ENCODE assay signal across 14 mouse cellular contexts in the genomic region with DNA sequence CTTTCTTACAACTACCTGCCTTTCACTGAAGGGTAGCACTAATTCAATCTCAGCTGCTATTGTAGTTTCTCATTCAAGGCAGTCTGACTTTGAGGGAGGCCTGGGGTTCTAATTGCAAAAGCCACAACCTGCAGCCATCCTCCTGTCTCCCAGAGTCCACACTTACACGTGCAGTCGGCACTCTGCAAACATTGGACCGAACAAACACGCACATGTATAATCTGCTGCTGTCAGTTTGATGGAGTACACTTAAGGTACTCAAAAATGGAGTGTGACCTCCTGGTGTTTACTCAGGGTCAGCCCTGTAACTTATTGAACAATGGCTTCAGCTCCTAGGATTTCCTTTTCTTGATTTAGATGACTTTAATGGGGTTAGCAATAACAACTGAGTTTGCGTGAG. TPM values are rescaled to one million over a fixed set of nuclear protein-coding genes. Genes with fewer than 3 reads are reported as not detected.
A peak's percentile ranks its signal among the peaks of the same experiment; 100 is the strongest.
DNase-seq lines count a peak whose midpoint lies in the region; ATAC-seq and TF ChIP-seq lines count a peak whose summit lies in the region.
"Had no signal": no experiment of that assay in that cellular context is flagged by ENCODE, and none has a peak within 500 bp of the region (broad histone marks: within the 10 kb centered on the region; RNA-seq: fewer than 3 reads in every experiment).

No protein-coding gene starts in this region.

- no peaks in the 10 kb centered on the region for H3K36me3 ChIP-seq in intestine, embryonic 15.5 days
- no peaks in the 10 kb centered on the region for H3K36me3 ChIP-seq in intestine, postnatal 0 days (ENCODE audit: control insufficient read depth, insufficient read depth)
- 0 out of 2 replicates have a peak, but pooled peaks cover 3% of the 10 kb centered on the region for H3K36me3 ChIP-seq in embryonic facial prominence, embryonic 13.5 days
- H3K36me3 ChIP-seq in hindbrain, embryonic 13.5 days: no peaks in the 10 kb centered on the region
- H3K36me3 ChIP-seq in midbrain, embryonic 13.5 days: no peaks in the 10 kb centered on the region
- H3K36me3 ChIP-seq: heart, embryonic 15.5 days; liver, embryonic 15.5 days had no signal

- no peak for DNase-seq in spleen, adult 12 weeks (ENCODE audit: low spot score)
- DNase-seq in spleen, postnatal 4 days (ENCODE audit: low spot score in 2 of 2): no peak
- no peak for DNase-seq in thymus, postnatal 25 days
- DNase-seq: adrenal gland, adult 8-10 months; gastrocnemius, postnatal 10 days had no signal

- peaks cover 21% of the 10 kb centered on the region for H3K4me1 ChIP-seq in intestine, embryonic 15.5 days (replicated peaks)
- H3K4me1 ChIP-seq in intestine, postnatal 0 days (replicated peaks; ENCODE audit: control insufficient read depth, insufficient read depth, low read length): 0 out of 2 replicates have a peak, but pooled peaks cover 9% of the 10 kb centered on the region
- H3K4me1 ChIP-seq in embryonic facial prominence, embryonic 13.5 days: peaks cover 60% of the 10 kb centered on the region
- H3K4me1 ChIP-seq in hindbrain, embryonic 13.5 days (replicated peaks): peaks cover 50% of the 10 kb centered on the region
- peaks cover 45% of the 10 kb centered on the region for H3K4me1 ChIP-seq in midbrain, embryonic 13.5 days (replicated peaks)

- ATAC-seq in intestine, embryonic 15.5 days: no peak
- ATAC-seq in intestine, postnatal 0 days: no peak
- no peak for ATAC-seq in embryonic facial prominence, embryonic 13.5 days (ENCODE audit: insufficient number of reproducible peaks, insufficient read depth, low FRiP score, low TSS enrichment, low read depth)
- no peak for ATAC-seq in hindbrain, embryonic 13.5 days (ENCODE audit: low FRiP score)
- ATAC-seq in midbrain, embryonic 13.5 days: no peak
- ATAC-seq: intestine, embryonic 16.5 days; Patski had no signal

- H3K27me3 ChIP-seq in intestine, embryonic 15.5 days (replicated peaks): no peaks in the 10 kb centered on the region
- H3K27me3 ChIP-seq in intestine, postnatal 0 days (replicated peaks; ENCODE audit: control insufficient read depth, insufficient read depth, low read length): no peaks in the 10 kb centered on the region
- H3K27me3 ChIP-seq in embryonic facial prominence, embryonic 13.5 days: no peaks in the 10 kb centered on the region
- H3K27me3 ChIP-seq in hindbrain, embryonic 13.5 days: no peaks in the 10 kb centered on the region
- no peaks in the 10 kb centered on the region for H3K27me3 ChIP-seq in midbrain, embryonic 13.5 days
- H3K27me3 ChIP-seq: heart, embryonic 15.5 days; liver, embryonic 15.5 days; Patski had no signal

- no peak overlapping the region for H3K4me3 ChIP-seq in intestine, embryonic 15.5 days (replicated peaks)
- no peak overlapping the region for H3K4me3 ChIP-seq in intestine, postnatal 0 days (ENCODE audit: low read depth, low read length)
- H3K4me3 ChIP-seq in embryonic facial prominence, embryonic 13.5 days: no peak overlapping the region
- H3K4me3 ChIP-seq in hindbrain, embryonic 13.5 days: no peak overlapping the region
- H3K4me3 ChIP-seq in midbrain, embryonic 13.5 days (replicated peaks): no peak overlapping the region
- H3K4me3 ChIP-seq: heart, embryonic 15.5 days; liver, embryonic 15.5 days had no signal

- WGBS in intestine, embryonic 15.5 days: 27% methylated on average over 5 of the region's 5 CpGs
- WGBS in intestine, postnatal 0 days: 36% methylated on average over 5 of the region's 5 CpGs
- WGBS in embryonic facial prominence, embryonic 13.5 days: 73% methylated on average over 5 of the region's 5 CpGs
- WGBS in hindbrain, embryonic 13.5 days: 46% methylated on average over 5 of the region's 5 CpGs
- 74% methylated on average over 5 of the region's 5 CpGs for WGBS in midbrain, embryonic 13.5 days

- 0 out of 2 replicates have a peak overlapping the region, but pooled peaks have one; percentile 4 for H3K27ac ChIP-seq in intestine, embryonic 15.5 days
- no peak overlapping the region for H3K27ac ChIP-seq in intestine, postnatal 0 days (ENCODE audit: low read depth, low read length)
- H3K27ac ChIP-seq in embryonic facial prominence, embryonic 13.5 days: peak overlapping the region; percentile 30; the same call in 1 of the 2 replicates
- 0 out of 2 replicates have a peak overlapping the region, but pooled peaks have one; percentile 23 for H3K27ac ChIP-seq in hindbrain, embryonic 13.5 days
- peak overlapping the region; percentile 35; the same call in 1 of the 2 replicates for H3K27ac ChIP-seq in midbrain, embryonic 13.5 days
- H3K27ac ChIP-seq: heart, embryonic 15.5 days; liver, embryonic 15.5 days had no signal

- TF ChIP-seq CTCF in intestine, postnatal 0 days (IDR thresholded peaks at IDR 0.05; ENCODE audit: low read depth): no peak

- no peak overlapping the region for H3K4me2 ChIP-seq in intestine, embryonic 15.5 days (replicated peaks)
- H3K4me2 ChIP-seq in intestine, postnatal 0 days (replicated peaks; ENCODE audit: low read depth): no peak overlapping the region
- H3K4me2 ChIP-seq in embryonic facial prominence, embryonic 13.5 days: no peak overlapping the region
- no peak overlapping the region for H3K4me2 ChIP-seq in hindbrain, embryonic 13.5 days
- no peak overlapping the region for H3K4me2 ChIP-seq in midbrain, embryonic 13.5 days (replicated peaks)
- H3K4me2 ChIP-seq: heart, embryonic 15.5 days; liver, embryonic 15.5 days had no signal

- H3K9me3 ChIP-seq in intestine, embryonic 15.5 days: no peaks in the 10 kb centered on the region
- H3K9me3 ChIP-seq in intestine, postnatal 0 days (ENCODE audit: control insufficient read depth): no peaks in the 10 kb centered on the region
- no peaks in the 10 kb centered on the region for H3K9me3 ChIP-seq in embryonic facial prominence, embryonic 13.5 days
- no peaks in the 10 kb centered on the region for H3K9me3 ChIP-seq in hindbrain, embryonic 13.5 days
- H3K9me3 ChIP-seq in midbrain, embryonic 13.5 days: no peaks in the 10 kb centered on the region
- H3K9me3 ChIP-seq: heart, embryonic 15.5 days; liver, embryonic 15.5 days had no signal

- no peak overlapping the region for H3K9ac ChIP-seq in intestine, embryonic 15.5 days
- no peak overlapping the region for H3K9ac ChIP-seq in intestine, postnatal 0 days (ENCODE audit: low read depth, low read length)
- H3K9ac ChIP-seq in embryonic facial prominence, embryonic 13.5 days: no peak overlapping the region
- H3K9ac ChIP-seq in hindbrain, embryonic 13.5 days: peak overlapping the region; percentile 19; the same call in 1 of the 2 replicates
- no peak overlapping the region for H3K9ac ChIP-seq in midbrain, embryonic 13.5 days (replicated peaks)
- H3K9ac ChIP-seq: heart, embryonic 15.5 days; liver, embryonic 15.5 days had no signal

RNA-seq across cellular contexts. Expression of gene Cep41, which starts 14.0 kb away (rescaled TPM):
- polyA plus RNA-seq in intestine, embryonic 15.5 days (2015; fragmentation: Nextera tagmentation; extraction: Ambion mirVana): 9.4 and 9.9 TPM in 2 replicates
- polyA plus RNA-seq in intestine, postnatal 0 days (2015; fragmentation: Nextera tagmentation; extraction: Ambion mirVana): 3.7 and 4.4 TPM in 2 replicates
- polyA plus RNA-seq in embryonic facial prominence, embryonic 13.5 days (2015; fragmentation: Nextera tagmentation; extraction: Ambion mirVana): 23.4 and 23.9 TPM in 2 replicates
- 13.3 and 14.2 TPM in 2 replicates for polyA plus RNA-seq in hindbrain, embryonic 13.5 days (2015; fragmentation: Nextera tagmentation; extraction: Ambion mirVana)
- polyA plus RNA-seq in midbrain, embryonic 13.5 days (2015; fragmentation: Nextera tagmentation; extraction: Ambion mirVana): 15.5 and 17.1 TPM in 2 replicates

RNA-seq across cellular contexts. Expression of gene Cpa1, which starts 40.5 kb away (rescaled TPM):
- 266 and 631 TPM in 2 replicates for polyA plus RNA-seq in intestine, embryonic 15.5 days (2015; fragmentation: Nextera tagmentation; extraction: Ambion mirVana)
- polyA plus RNA-seq in intestine, postnatal 0 days (2015; fragmentation: Nextera tagmentation; extraction: Ambion mirVana): 3.5 and 4.1 TPM in 2 replicates
- 0.34 and 0.87 TPM in 2 replicates for polyA plus RNA-seq in embryonic facial prominence, embryonic 13.5 days (2015; fragmentation: Nextera tagmentation; extraction: Ambion mirVana)
- polyA plus RNA-seq in hindbrain, embryonic 13.5 days (2015; fragmentation: Nextera tagmentation; extraction: Ambion mirVana): 0.71 and 1.1 TPM in 2 replicates
- polyA plus RNA-seq in midbrain, embryonic 13.5 days (2015; fragmentation: Nextera tagmentation; extraction: Ambion mirVana): 0.63 and 0.79 TPM in 2 replicates
- polyA plus RNA-seq: Patski had no signal

RNA-seq across cellular contexts. Expression of gene Mest, which starts 43.8 kb away (rescaled TPM):
- polyA plus RNA-seq in intestine, embryonic 15.5 days (2015; fragmentation: Nextera tagmentation; extraction: Ambion mirVana): 668 and 710 TPM in 2 replicates
- polyA plus RNA-seq in intestine, postnatal 0 days (2015; fragmentation: Nextera tagmentation; extraction: Ambion mirVana): 145 and 156 TPM in 2 replicates
- polyA plus RNA-seq in embryonic facial prominence, embryonic 13.5 days (2015; fragmentation: Nextera tagmentation; extraction: Ambion mirVana): 874 and 912 TPM in 2 replicates
- polyA plus RNA-seq in hindbrain, embryonic 13.5 days (2015; fragmentation: Nextera tagmentation; extraction: Ambion mirVana): 367 and 379 TPM in 2 replicates
- polyA plus RNA-seq in midbrain, embryonic 13.5 days (2015; fragmentation: Nextera tagmentation; extraction: Ambion mirVana): 409 and 424 TPM in 2 replicates

Comparison
In these comparisons a context has a peak if more than half of its experiments do, and no peak if none do; other contexts are left out.
1. RNA of gene Cpa1, which starts 40.5 kb away (polyA plus RNA-seq): 266 to 631 TPM in intestine, embryonic 15.5 days; 3.5 to 4.1 TPM in intestine, postnatal 0 days, 0.71 to 1.1 TPM in hindbrain, embryonic 13.5 days, 0.63 to 0.79 TPM in midbrain, embryonic 13.5 days and 0.34 to 0.87 TPM in embryonic facial prominence, embryonic 13.5 days; every median in the first group is over 10 times any median in the second.